Mouse (Mus musculus) liver, embryonic 12.5 days (tissue): ENCODE measurements around the gene Dda1. TPM values are rescaled to one million over a fixed set of nuclear protein-coding genes. Genes with fewer than 3 reads are reported as not detected.
"Not testable (repeated sequence)": the region's sequence is repeated elsewhere in the genome, so short reads cannot be mapped to it uniquely, and the experiment has no call there.

Source experiments
- ATAC-seq: fragments of 200-750 bp; cut with Nextera tagmentation; 2 replicates; pipeline ENCODE4 v1.8.0; 2017; ENCODE audit warnings: moderate number of reproducible peaks, mild to moderate bottlenecking, moderate library complexity
- H3K27ac ChIP-seq: fragments of 300-500 bp; sonication (generic); 2 replicates; pipeline ENCODE4 v1.5.1; 2016; ENCODE audit warnings: mild to moderate bottlenecking
- H3K27me3 ChIP-seq: fragments of 300-500 bp; sonication (generic); replicated peaks from 2 replicates; pipeline ENCODE4 v1.6.1; 2016; ENCODE audit warnings: mild to moderate bottlenecking, moderate library complexity
- H3K36me3 ChIP-seq: fragments of 300-500 bp; sonication (generic); 2 replicates; pipeline ENCODE4 v1.6.1; 2016; ENCODE audit warnings: mild to moderate bottlenecking, moderate library complexity
- H3K4me1 ChIP-seq: fragments of 300-500 bp; sonication (generic); 2 replicates; pipeline ENCODE4 v1.6.1; 2016
- H3K4me2 ChIP-seq: fragments of 300-500 bp; sonication (generic); 2 replicates; pipeline ENCODE4 v1.6.1; 2016; ENCODE audit warnings: mild to moderate bottlenecking, moderate library complexity
- H3K4me3 ChIP-seq: fragments of 300-500 bp; sonication (generic); 2 replicates; pipeline ENCODE4 v1.5.1; 2016; ENCODE audit warnings: mild to moderate bottlenecking, moderate library complexity
- H3K9ac ChIP-seq: fragments of 300-500 bp; sonication (generic); 2 replicates; pipeline ENCODE4 v1.6.1; 2016; ENCODE audit warnings: mild to moderate bottlenecking, moderate library complexity
- H3K9me3 ChIP-seq: fragments of 300-500 bp; sonication (generic); replicated peaks from 2 replicates; pipeline ENCODE4 v1.6.1; 2016; ENCODE audit warnings: mild to moderate bottlenecking, moderate library complexity
- WGBS: fragments of 180-500 bp; shearing (Covaris S2); methylation state at CpG from one replicate; pipeline ENCODE4 v1.1.7; 2016; ENCODE audit not compliant: insufficient replicate concordance; 5-methylcytosine and 5-hydroxymethylcytosine counted together
- polyA plus RNA-seq: library from polyadenylated mRNA; unstranded; fragments of >200 nt; fragmentation: Nextera tagmentation; extraction: Ambion mirVana; gene quantifications from 2 replicates; pipeline ENCODE4 v1.2.1, GENCODE M21; 2016

Dda1 gene
- 60.6 and 63.1 TPM in 2 replicates for polyA plus RNA-seq

DNA sequence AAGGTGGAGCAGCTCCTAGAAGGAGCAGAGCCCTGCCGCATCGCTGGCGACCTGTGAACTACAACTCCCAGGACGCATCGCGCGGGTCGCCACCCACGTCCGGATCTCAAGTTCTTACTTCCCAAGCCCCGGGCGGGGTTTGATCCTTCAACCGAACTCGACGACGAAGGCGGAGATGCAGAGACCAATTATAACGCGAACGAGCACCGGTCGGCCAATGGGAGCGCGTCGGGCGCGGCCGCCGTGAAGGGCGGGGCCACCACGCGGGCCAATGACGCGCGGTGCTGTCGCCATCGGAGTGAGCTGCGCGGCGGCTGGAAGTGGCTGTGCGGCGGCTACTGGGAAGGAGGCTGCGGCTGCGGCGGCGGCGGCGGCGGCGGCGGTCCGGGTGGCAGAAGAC, at the start of gene Dda1:
Gene Dda1, plus strand, starts transcription at position 284 of the 400 bp plus-strand sequence.
- Histone ChIP-seq H3K27me3 (no peaks in the 10 kb centered on the region), H3K36me3 (peaks cover 54% of the 10 kb centered on the region), H3K4me2 (peak within 1 kb of the TSS; percentile 95), H3K9ac (peak within 1 kb of the TSS; percentile 92), H3K4me3 (peak within 1 kb of the TSS; percentile 84), H3K27ac (peak within 1 kb of the TSS; percentile 82), H3K9me3 (no peaks in the 10 kb centered on the region), H3K4me1 (peaks cover 45% of the 10 kb centered on the region)
- under 1% methylated on average over 48 of the region's 52 CpGs for WGBS
- peak; percentile 83 for ATAC-seq

DNA sequence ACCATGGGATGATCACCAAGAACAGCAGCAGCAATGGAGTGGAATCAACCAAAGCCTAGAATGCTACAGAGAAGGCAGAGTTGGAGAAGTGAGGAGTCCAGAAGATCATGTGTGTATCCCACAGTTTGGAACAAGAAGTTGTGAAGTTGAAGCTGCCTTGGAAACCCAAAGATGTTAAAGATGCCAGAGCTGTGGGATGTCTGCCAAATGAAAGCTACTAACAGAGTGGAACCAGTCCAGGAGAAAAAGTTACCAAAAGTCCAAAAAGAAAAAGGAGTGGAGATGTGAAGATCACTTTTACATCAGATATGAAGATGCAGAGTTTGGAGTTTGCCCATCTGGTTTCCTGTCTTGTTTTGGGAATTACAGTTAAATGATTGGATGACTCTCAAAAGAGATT, 46.9 kb upstream of the Dda1 start:
- Histone ChIP-seq H3K27ac (no peak overlapping the region), H3K4me3 (no peak overlapping the region), H3K4me1 (no peaks in the 10 kb centered on the region), H3K27me3 (peaks cover 11% of the 10 kb centered on the region), H3K9ac (no peak overlapping the region), H3K9me3 (no peaks in the 10 kb centered on the region), H3K36me3 (no peaks in the 10 kb centered on the region), H3K4me2 (no peak overlapping the region)
- ATAC-seq, result no peak

DNA sequence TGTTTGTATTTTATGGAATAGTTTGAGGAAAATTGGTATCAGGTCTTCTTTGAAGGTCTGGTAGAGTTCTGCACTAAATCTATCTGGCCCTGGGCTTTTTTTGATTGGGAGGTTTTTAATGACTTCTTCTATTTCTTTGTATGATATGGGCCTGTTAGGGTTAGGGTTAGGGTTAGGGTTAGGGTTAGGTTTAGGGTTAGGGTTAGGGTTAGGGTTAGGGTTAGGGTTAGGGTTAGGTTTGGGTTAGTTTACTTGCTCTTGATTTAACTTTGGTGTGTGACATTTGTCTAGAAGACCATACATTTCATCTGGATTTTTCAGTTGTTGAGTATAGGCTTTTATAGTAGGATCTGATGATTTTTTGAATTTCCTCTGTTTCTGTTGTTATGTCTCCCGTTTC, 36.1 kb upstream of the Dda1 start:
- H3K27ac ChIP-seq, ATAC-seq, H3K4me2 ChIP-seq, H3K9ac ChIP-seq, H3K4me1 ChIP-seq, H3K36me3 ChIP-seq, H3K9me3 ChIP-seq, H3K4me3 ChIP-seq: not testable (repeated sequence)
- 64% methylated on average over 1 of the region's 1 CpGs for WGBS
- peaks cover 11% of the 10 kb centered on the region; the same call in 1 of the 2 replicates for H3K27me3 ChIP-seq

DNA sequence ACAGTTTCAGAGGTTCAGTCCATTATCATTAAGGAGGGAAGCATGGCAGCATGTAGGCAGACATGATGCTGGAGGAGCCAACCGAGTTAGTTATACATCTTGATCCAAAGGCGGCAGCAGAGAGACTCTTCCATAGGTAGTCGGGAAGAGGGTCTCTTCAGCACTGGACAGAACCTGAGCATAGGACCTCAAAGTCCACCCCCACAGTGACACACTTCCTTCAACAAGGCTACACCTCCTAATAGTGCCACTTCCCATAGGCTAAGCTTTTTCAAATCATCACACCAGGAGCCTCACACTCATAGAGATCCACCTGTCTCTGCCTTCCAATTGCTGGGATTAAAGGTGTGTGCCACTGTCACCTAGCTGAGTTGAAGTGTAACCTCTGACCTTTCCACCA, 32.0 kb upstream of the Dda1 start:
- no peaks in the 10 kb centered on the region for H3K4me1 ChIP-seq
- H3K27me3 ChIP-seq, result peaks cover 10% of the 10 kb centered on the region
- H3K9ac ChIP-seq, result no peak overlapping the region
- no peaks in the 10 kb centered on the region for H3K36me3 ChIP-seq
- WGBS, result 41% methylated on average over 3 of the region's 3 CpGs
- no peak overlapping the region for H3K27ac ChIP-seq
- no peak for ATAC-seq
- H3K9me3 ChIP-seq, result no peaks in the 10 kb centered on the region
- no peak overlapping the region for H3K4me2 ChIP-seq
- no peak overlapping the region for H3K4me3 ChIP-seq

DNA sequence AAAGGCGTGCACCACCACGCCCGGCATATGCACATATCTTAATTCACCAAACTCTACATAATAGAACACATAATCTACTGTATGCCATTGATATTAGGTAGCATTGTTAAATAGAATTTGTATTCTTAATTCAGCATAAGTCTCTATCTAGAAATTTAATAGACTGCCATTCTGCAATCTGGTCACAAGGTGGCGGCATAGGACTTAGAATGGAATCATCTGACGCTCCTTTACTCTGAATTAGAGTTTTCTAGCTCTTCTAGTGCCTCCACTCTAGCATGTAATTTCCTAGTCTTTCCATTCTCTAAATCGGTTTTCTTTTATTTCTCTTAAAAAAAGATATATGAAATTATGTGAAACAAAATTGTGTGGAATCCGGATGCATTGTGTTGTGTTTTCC, 27.6 kb upstream of the Dda1 start:
- no peak overlapping the region for H3K4me3 ChIP-seq
- under 1% methylated on average over 7 of the region's 7 CpGs for WGBS
- ATAC-seq, result no peak
- H3K27ac ChIP-seq, result no peak overlapping the region
- no peak overlapping the region for H3K4me2 ChIP-seq
- H3K9me3 ChIP-seq, result no peaks in the 10 kb centered on the region
- no peak overlapping the region for H3K9ac ChIP-seq
- H3K4me1 ChIP-seq, result no peaks in the 10 kb centered on the region
- peaks cover 27% of the 10 kb centered on the region for H3K27me3 ChIP-seq
- no peaks in the 10 kb centered on the region for H3K36me3 ChIP-seq

DNA sequence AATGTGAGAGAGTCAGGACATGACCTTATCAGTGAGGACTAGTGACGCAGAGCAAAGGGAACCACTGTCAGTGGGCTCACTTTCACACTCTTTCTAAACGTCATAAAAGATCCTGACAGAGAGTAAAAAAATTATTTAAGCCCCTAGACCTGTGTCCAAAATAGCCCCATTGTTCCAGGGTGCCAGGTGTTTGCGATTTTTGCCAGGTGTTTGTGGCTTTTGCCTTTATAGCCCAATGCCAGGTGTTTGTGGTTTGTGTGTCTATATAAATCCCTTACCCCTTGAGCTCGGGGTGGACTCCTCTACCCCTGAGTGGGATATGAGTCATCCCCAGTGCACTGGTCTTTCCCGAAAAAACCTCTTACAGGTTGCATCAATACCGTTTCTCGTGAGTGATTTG, 23.9 kb upstream of the Dda1 start:
- no peak for ATAC-seq
- Histone ChIP-seq H3K36me3 (no peaks in the 10 kb centered on the region), H3K27ac (no peak overlapping the region), H3K4me1 (no peaks in the 10 kb centered on the region), H3K27me3 (peaks cover 28% of the 10 kb centered on the region), H3K9me3 (no peaks in the 10 kb centered on the region), H3K4me2 (no peak overlapping the region), H3K9ac (no peak overlapping the region), H3K4me3 (no peak overlapping the region)
- WGBS, result 61% methylated on average over 7 of the region's 7 CpGs

DNA sequence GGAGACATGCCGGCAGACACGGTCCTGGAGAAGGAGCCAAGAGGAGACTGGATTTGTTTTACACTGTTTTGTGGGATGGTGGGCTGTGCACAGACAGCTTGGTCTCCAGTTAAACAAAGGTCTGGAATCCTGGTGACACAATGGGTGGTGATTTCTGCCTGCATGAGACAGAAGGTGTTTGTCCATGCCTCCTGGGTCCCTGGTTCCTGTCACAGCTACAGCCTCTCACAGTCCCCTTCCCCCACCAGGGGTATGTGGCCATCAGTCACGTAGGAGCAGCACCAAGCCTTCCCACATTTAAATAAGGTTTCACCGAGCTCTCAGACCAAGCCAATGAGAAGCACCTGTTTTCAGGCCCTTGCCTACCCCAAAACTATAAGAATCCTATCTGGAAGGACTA, 17.7 kb upstream of the Dda1 start:
- no peaks in the 10 kb centered on the region for H3K36me3 ChIP-seq
- H3K9ac ChIP-seq, result no peak overlapping the region
- 59% methylated on average over 4 of the region's 4 CpGs for WGBS
- H3K4me3 ChIP-seq, result no peak overlapping the region
- no peaks in the 10 kb centered on the region for H3K4me1 ChIP-seq
- H3K27ac ChIP-seq, result no peak overlapping the region
- no peak overlapping the region for H3K4me2 ChIP-seq
- H3K27me3 ChIP-seq, result peaks cover 37% of the 10 kb centered on the region
- ATAC-seq, result no peak
- H3K9me3 ChIP-seq, result no peaks in the 10 kb centered on the region

DNA sequence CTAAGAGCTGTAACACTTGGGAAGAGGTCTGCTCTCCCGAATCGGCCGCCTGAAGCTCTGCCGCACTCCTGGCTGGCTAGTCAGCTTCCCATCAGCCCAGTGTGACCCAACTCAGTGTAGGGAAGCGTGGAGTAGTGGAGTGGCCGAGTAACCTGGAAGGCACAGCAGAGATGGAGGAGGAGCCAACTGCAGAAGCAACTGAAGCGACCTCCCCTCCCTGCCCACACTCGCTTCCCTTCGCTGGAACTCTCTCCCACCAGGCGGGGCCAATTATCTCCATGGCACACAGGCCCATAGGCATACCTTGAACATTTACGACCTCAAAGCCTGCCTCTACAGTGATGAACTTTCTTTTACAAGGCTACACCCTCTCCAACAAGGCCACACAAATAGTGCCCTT, 17.2 kb upstream of the Dda1 start:
- no peaks in the 10 kb centered on the region for H3K36me3 ChIP-seq
- no peak for ATAC-seq
- peaks cover 2% of the 10 kb centered on the region for H3K4me1 ChIP-seq
- no peak overlapping the region for H3K27ac ChIP-seq
- no peak overlapping the region for H3K9ac ChIP-seq
- no peaks in the 10 kb centered on the region for H3K9me3 ChIP-seq
- no peak overlapping the region for H3K4me3 ChIP-seq
- WGBS, result 37% methylated on average over 11 of the region's 11 CpGs
- peaks cover 42% of the 10 kb centered on the region for H3K27me3 ChIP-seq
- H3K4me2 ChIP-seq, result no peak overlapping the region

DNA sequence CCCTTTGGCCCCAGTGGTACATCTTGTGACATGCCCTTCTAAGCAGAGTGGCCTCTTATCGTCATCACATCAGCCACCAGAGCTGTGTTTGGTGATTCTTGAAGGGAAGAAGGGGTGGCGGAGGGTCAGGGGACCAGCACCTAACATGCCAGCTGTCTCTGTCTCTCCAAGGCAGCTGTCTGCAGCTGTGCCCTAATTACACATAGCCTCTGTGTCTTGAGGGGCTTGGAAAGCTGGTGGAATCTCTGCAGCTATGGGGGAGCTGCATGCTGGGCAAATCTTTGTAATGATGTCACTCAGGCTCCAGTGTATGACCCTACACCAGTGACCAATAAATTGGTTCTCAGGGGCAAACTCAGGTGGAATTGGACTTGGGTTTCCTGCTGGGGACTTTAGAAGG, 16.3 kb upstream of the Dda1 start:
- ATAC-seq, result no peak
- Histone ChIP-seq H3K9ac (no peak overlapping the region), H3K4me2 (no peak overlapping the region), H3K27me3 (peaks cover 41% of the 10 kb centered on the region), H3K4me1 (peaks cover 11% of the 10 kb centered on the region), H3K9me3 (no peaks in the 10 kb centered on the region), H3K27ac (no peak overlapping the region), H3K36me3 (peaks cover 4% of the 10 kb centered on the region; the same call in 1 of the 2 replicates), H3K4me3 (no peak overlapping the region)
- 60% methylated on average over 2 of the region's 2 CpGs for WGBS

DNA sequence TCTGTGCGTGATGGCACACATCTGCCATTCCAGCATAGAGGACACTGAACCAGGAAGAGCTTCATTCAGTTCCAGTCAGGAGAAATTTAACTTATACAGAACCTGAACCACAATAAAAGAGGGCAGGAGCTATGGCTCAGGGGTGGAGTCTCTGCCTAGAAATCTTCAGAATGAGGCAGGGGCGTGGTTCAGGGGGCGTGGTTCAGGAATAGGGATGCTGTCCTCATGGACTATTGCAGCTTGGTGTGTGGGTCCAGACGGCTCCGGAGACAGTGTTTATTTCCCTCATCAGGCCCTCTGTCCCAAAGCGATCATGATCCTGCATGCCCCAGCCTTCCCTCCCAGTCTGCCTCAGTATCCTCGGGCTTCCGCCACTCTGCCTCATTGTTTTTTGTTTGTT, 14.3 kb upstream of the Dda1 start:
- Histone ChIP-seq H3K27me3 (peaks cover 39% of the 10 kb centered on the region), H3K4me3 (no peak overlapping the region), H3K27ac (no peak overlapping the region), H3K9ac (no peak overlapping the region), H3K4me2 (no peak overlapping the region), H3K36me3 (peaks cover 15% of the 10 kb centered on the region), H3K4me1 (peaks cover 16% of the 10 kb centered on the region), H3K9me3 (no peaks in the 10 kb centered on the region)
- no peak for ATAC-seq
- WGBS, result 61% methylated on average over 8 of the region's 8 CpGs

DNA sequence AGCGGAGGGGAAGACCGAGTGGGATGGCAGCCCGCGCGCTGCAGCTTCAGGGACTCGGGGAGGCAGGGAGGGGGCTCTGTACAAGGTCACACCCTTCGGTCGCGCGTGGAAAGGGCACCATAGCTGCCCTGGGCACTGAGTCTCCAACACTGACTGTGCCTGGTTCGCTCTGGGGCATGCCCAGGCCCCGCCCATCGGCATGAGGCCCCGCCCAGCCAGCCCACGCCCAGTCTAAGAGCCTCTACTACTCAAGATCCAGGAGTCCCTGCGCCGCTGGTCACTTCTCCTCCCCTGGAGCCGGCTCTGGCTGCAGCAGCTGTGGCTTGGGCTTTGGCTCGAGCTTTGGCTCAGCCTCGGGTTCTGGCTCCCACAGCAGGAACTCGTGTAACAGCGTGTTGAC, 12.1 kb upstream of the Dda1 start:
- peak; percentile 61; the same call in 1 of the 2 replicates for ATAC-seq
- H3K27ac ChIP-seq, result no peak overlapping the region
- 30% methylated on average over 22 of the region's 22 CpGs for WGBS

DNA sequence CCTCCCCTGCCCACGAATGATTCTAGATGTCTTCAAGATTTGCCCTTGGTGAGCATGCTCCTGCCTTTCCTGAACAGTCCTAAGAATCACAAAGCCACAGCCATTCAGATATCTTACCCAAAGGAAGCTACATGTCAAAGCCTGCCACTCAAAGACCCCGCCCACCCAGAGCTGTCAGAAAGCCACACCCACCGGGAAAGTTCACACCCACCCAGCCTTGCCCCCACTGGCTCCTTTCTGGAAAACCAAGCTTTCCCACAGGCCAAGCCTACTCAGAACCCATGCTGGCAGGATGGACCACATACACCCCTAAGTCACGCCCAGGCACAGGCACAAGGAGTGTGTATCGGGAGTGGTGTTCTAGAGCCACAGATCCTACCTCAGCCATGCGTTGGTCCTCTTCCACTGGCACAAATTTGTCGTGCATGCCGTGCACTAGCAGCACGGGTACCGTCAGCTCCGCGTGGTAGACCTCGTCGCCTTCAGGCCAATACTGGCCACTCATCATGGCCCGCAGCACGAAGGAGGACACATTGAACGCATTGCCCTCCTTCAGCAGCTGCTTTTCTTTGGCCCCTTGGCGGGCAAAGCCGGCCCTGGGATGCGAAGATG, 11.2 kb upstream of the Dda1 start:
- H3K27me3 ChIP-seq, result peaks cover 44% of the 10 kb centered on the region
- no peak for ATAC-seq
- no peak overlapping the region for H3K4me3 ChIP-seq
- H3K9me3 ChIP-seq, result no peaks in the 10 kb centered on the region
- H3K27ac ChIP-seq, result no peak overlapping the region
- WGBS, result 71% methylated on average over 20 of the region's 20 CpGs
- no peak overlapping the region for H3K9ac ChIP-seq
- H3K4me1 ChIP-seq, result peaks cover 23% of the 10 kb centered on the region
- no peak overlapping the region for H3K4me2 ChIP-seq
- peaks cover 33% of the 10 kb centered on the region for H3K36me3 ChIP-seq

More for the DNA sequence above, 12.1 kb upstream of the Dda1 start:
- no peak overlapping the region for H3K4me3 ChIP-seq
- no peak overlapping the region for H3K9ac ChIP-seq
- H3K4me1 ChIP-seq, result peaks cover 16% of the 10 kb centered on the region
- peak overlapping the region; percentile 6; the same call in 1 of the 2 replicates for H3K4me2 ChIP-seq
- no peaks in the 10 kb centered on the region for H3K9me3 ChIP-seq
- peaks cover 48% of the 10 kb centered on the region for H3K27me3 ChIP-seq
- H3K36me3 ChIP-seq, result peaks cover 33% of the 10 kb centered on the region

DNA sequence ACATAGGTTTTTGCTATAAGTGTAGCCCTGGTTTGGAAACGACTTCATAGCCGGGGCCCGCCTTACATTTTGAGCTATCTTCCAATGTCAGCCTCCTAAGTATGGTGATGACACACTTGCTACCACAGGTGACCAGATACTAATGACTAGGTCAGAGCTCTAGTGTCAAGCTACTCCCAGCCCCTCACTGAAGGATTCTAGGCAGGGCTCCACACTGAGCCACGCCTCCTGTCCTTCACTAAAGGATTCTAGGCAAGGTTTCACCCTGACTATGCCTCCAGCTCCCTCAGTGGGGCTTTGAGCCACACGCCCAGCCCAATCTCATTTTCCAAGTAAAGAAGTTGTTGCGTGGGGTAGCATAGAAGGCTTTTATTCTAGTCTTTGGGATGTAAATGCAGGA, 8.3 kb upstream of the Dda1 start:
- Histone ChIP-seq H3K4me2 (no peak overlapping the region), H3K9ac (no peak overlapping the region), H3K9me3 (no peaks in the 10 kb centered on the region), H3K27ac (no peak overlapping the region), H3K4me1 (peaks cover 42% of the 10 kb centered on the region), H3K4me3 (no peak overlapping the region), H3K36me3 (peaks cover 33% of the 10 kb centered on the region), H3K27me3 (peaks cover 22% of the 10 kb centered on the region)
- no peak for ATAC-seq
- WGBS, result 80% methylated on average over 6 of the region's 6 CpGs
